Mouse (Mus musculus): ENCODE measurements around the gene Smoc2.

GRCm38 (mm10) chr17:14268001-14268400 is 11.3 kb upstream of the Smoc2 start:
- TF ChIP-seq CTCF (IDR thresholded peaks at IDR 0.05; ENCODE audit: control insufficient read depth, insufficient read depth, insufficient replicate concordance, low read depth, low read length) (no peak), POLR2A (IDR thresholded peaks at IDR 0.05; ENCODE audit: control insufficient read depth, low read depth, low read length) (no peak)

Data from testis, adult 2 months (tissue).